Mouse (Mus musculus) c-Kit-positive CD71-negative TER-119-negative erythroid progenitor cells, embryonic 14.5 days (primary cell): ENCODE measurements around the gene Ttc28.

Source experiments
- DNase-seq: peaks from one replicate; pipeline ENCODE4 v3.0.0-alpha.2; 2013; ENCODE audit warnings: low read depth

Gene Ttc28

GRCm38 (mm10) chr5:111007900-111008299 is 128.3 kb downstream of the Ttc28 start:
- DNase-seq: no peak

GRCm38 (mm10) chr5:111008431-111008830 is 128.8 kb downstream of the Ttc28 start:
- no peak for DNase-seq

DNA sequence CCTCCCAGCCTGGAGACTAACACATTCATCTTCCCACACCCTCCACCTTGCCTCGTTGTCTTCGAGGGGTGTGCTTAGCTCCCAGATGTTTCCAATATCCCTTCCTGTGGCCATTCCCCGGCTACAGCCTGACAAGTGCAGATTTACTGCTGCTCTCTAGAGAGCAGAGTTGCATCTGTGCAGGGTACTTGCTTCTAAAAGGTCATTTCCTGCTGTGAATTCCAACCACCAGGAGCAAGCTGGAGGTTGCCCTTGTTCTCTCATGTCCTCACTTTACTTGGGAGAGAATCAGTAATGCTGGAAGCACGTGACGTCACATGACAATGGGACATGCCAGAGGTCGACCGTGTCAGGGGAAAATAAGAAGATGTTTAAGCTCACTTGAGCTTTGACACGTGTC is 131.7 kb downstream of the Ttc28 start:
- DNase-seq: no peak

GRCm38 (mm10) chr5:111012064-111012463 is 132.5 kb downstream of the Ttc28 start:
- DNase-seq: no peak

- no peak for DNase-seq
Measured at GRCm38 (mm10) chr5:111012587-111012986, 133.0 kb downstream of the Ttc28 start.

- DNase-seq: no peak
Measured at GRCm38 (mm10) chr5:111014960-111015359, 135.4 kb downstream of the Ttc28 start.

DNA sequence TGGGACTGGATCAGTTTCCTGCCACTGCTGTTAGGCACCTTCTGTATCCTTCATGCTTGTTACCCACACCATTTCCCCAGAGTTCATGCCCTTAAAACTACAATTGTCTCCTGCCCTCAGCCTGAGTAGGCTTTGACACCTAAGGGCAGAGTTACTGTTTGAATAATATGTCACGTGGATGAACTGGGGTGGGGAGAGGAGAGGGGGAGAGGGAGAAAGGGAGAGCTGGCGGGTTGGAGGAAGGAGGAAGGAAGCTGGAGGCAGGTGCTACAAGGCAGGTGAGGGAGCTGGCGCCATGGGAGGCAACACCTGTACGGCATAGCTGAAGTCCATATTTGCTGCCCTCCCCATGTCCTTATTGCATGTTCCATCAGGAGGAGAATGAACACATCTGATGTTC is 137.7 kb downstream of the Ttc28 start:
- no peak for DNase-seq

DNA sequence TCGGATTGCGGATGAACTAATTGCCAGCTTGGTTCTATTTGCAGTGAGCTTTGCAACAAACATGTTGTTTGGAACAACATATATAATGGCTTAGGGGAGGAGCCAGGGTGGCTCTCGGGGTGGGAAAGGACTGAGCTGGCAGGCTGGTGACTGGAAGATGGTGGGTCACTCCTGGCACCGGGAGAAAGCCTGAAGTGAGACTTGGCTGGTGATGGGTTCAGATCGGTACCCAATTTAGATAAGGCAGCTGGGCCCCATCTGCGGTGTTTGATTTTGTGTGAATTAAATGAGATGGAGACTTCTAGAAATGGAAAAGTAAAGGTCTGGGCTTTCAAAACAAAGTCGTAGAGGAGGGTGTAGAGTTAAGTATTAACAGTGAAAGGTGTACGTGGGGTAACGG is 142.7 kb downstream of the Ttc28 start:
- no peak for DNase-seq

GRCm38 (mm10) chr5:111022940-111023339 is 143.3 kb downstream of the Ttc28 start:
- no peak for DNase-seq

DNA sequence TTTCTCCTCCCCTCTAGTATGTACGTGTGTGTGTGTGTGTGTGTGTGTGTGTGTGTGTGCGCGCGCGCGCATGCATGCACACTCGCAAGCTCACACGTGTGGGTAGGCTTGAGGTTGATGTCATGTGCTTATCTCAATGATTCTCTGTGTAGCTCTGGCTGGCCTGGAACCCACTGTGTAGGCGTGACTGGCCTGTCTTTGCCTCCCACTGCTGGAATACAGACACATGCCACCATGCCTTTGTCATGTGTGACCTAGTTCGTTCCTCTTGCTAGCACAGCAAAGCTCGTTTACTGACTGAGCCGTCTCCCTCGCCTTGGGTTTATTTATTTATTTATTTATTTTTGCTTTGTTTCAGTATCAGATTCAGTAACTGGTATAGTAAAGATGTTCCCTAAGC is 145.0 kb downstream of the Ttc28 start:
- DNase-seq: no peak

GRCm38 (mm10) chr5:111025476-111025875 is 145.9 kb downstream of the Ttc28 start:
- DNase-seq: no peak

DNA sequence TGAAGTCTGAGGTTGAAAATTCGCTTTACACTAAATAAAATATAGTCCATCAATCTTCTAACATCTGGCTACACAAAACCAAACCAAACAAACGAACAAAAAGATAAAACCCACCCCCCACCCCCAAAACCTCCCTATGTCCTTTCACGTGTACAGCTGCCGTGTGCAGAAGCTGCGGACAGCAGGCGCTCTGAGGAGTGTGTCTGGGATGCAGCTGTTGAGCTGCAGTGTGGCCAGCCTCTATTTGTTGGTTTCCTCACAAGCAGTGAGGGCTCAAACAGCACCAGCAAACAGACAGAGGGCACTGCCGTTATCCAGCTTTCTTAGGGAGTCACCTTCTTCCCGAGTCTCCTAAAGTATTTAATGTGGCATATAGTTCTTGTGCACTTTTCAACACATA is 146.6 kb downstream of the Ttc28 start:
- no peak for DNase-seq

- DNase-seq: no peak
Measured at GRCm38 (mm10) chr5:111028340-111028739, 148.7 kb downstream of the Ttc28 start.

- DNase-seq: no peak
Measured at GRCm38 (mm10) chr5:111028952-111029351, 149.3 kb downstream of the Ttc28 start.

DNA sequence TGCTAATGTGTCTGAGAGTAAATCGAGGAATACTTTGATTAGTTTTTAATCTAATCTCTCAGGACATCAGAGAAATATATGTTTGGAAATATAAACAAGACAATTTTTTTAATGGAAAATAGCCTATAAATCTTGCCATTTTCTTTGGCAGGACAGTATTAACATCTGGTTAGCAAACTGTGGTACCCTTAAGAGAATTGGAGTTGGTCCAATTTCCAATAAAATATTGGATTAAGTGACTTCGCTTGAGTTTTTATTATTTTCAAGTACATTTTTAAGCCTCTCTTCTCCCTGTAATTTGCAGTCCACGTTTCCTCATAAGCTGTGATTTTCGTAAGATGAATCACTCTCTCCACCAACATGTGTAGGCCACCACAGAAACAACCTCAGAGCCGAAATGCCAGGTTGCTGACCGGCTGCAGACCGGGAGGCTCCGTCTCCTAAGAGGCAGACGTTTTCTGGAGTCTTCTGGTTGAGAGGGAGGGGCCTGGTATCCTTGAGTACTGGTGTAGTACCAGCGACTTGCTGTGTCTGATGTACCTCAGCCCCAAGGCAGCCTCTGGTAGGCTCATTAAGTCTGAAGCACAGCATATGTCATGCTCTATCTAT is 153.2 kb downstream of the Ttc28 start:
- DNase-seq: no peak

GRCm38 (mm10) chr5:111033489-111033888 is 153.9 kb downstream of the Ttc28 start:
- DNase-seq: no peak

- DNase-seq: no peak
Measured at GRCm38 (mm10) chr5:111037123-111037748, 157.6 kb downstream of the Ttc28 start.

- DNase-seq: no peak
Measured at GRCm38 (mm10) chr5:111039771-111040170, 160.2 kb downstream of the Ttc28 start.

- DNase-seq: no peak
Measured at GRCm38 (mm10) chr5:111041952-111042351, 162.3 kb downstream of the Ttc28 start.

DNA sequence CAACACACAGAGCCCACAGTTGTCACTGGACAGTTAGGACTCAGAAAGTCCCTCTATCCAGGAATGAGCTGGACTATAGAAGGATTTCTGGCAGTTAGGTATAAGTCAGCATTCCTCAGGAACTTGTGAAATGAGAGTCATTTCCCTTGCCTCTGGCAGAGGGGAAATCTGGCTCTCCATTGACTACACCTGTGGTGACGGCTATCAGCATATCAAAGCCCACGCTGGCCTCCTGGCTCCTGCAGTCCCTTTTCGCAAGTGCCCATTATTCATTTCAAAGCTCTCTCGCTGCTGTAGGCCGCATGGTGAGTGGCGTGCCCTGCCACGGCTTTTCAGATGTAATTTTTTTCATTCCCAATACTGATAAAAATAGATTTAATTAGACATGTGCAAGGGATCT is 164.6 kb downstream of the Ttc28 start:
- no peak for DNase-seq

DNA sequence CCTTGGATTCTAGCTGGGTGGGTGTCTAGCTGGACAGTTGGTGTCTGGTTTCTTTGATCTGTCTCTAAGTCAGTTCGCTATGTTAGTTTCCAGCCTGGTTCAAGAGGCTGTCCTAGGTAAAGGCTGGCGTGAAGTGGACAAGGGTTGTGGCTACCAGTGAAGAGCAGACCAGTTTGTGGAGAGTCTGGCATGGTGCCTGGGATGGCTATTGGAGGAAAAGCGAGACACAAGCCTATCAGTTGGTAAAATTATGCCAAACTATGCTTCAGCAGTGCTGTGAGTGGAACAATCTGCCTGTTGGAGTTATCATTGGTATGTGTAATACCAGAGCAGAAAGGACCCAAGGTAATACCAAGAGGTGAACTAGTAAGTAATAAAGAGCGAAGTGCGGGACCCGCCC is 166.8 kb downstream of the Ttc28 start:
- no peak for DNase-seq

DNA sequence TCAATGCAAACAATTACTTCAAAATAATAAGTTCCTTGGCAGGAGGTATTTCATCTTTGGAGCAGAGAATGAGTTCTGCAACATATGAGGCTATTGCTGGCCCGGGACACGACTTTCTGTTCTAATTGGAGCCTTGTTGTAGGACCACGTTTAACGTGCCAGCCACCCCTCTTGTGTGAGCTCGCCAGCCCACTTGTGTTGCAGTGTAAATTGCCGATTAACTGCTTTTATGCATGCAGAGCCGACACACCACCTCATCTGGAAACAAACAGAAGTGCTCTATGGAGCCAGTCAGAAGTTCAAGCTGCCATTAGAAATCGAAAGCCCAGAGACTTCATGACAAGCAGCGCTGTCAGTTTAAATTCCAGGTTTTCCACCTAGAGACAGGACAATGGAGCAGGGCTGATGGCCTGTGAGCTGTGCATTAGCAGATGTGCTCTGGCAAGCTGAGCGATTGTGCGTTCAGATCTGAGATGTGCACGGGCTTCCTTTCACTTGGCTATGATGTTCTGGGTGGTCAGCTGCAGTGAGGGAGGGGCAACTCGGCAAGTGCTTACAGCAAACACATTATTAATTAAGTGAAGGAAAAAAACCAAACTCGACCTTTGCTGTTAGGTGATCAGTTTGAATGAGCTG is 167.4 kb downstream of the Ttc28 start:
- no peak for DNase-seq

GRCm38 (mm10) chr5:111048036-111048435 is 168.4 kb downstream of the Ttc28 start:
- no peak for DNase-seq

- DNase-seq: no peak
Measured at GRCm38 (mm10) chr5:111049584-111049983, 170.0 kb downstream of the Ttc28 start.
